Mouse (Mus musculus): ENCODE results near the gene Ccdc84. TPM values are rescaled to one million over a fixed set of nuclear protein-coding genes. Genes with fewer than 3 reads are reported as not detected.

Ccdc84 gene
- polyA plus RNA-seq, 1 experiment from 2014 or later = 24.5 TPM

- H3K36me3 ChIP-seq (ENCODE audit: insufficient read depth, low read length) = peaks cover 23% of the 10 kb centered on the region
Measured at GRCm38 (mm10) chr9:44401081-44401480, 17.3 kb downstream of the Ccdc84 start.

GRCm38 (mm10) chr9:44399795-44400114 is 18.6 kb downstream of the Ccdc84 start:
- TF ChIP-seq CTCF (IDR thresholded peaks at IDR 0.05) (no peak), EP300 (IDR thresholded peaks at IDR 0.05) (no peak)
- H3K9me3 ChIP-seq (ENCODE audit: low read length) = no peaks in the 10 kb centered on the region
- 88% methylated on average over 6 of the region's 6 CpGs for WGBS
- H3K27ac ChIP-seq (ENCODE audit: low read length) = no peak overlapping the region
- DNase-seq (ENCODE audit: low spot score) (no peak), ATAC-seq (no peak)
- no peak overlapping the region for H3K4me2 ChIP-seq (replicated peaks; ENCODE audit: low read depth, low read length)
- no peak overlapping the region for H3K4me3 ChIP-seq (ENCODE audit: low read depth, low read length)
- no peak overlapping the region for H3K9ac ChIP-seq (replicated peaks; ENCODE audit: low read depth)
- 0 out of 2 replicates have a peak, but pooled peaks cover 6% of the 10 kb centered on the region for H3K4me1 ChIP-seq (ENCODE audit: insufficient read depth, low read depth, low read length)
- H3K27me3 ChIP-seq (replicated peaks; ENCODE audit: insufficient read depth, low read length) = no peaks in the 10 kb centered on the region
- peaks cover 23% of the 10 kb centered on the region for H3K36me3 ChIP-seq (ENCODE audit: insufficient read depth, low read length)

More at GRCm38 (mm10) chr9:44401081-44401480, 17.3 kb downstream of the Ccdc84 start:
- 87% methylated on average over 4 of the region's 4 CpGs for WGBS
- Histone ChIP-seq H3K9ac (replicated peaks; ENCODE audit: low read depth) (no peak overlapping the region), H3K4me3 (ENCODE audit: low read depth, low read length) (no peak overlapping the region), H3K4me1 (ENCODE audit: insufficient read depth, low read depth, low read length) (0 out of 2 replicates have a peak, but pooled peaks cover 5% of the 10 kb centered on the region), H3K4me2 (replicated peaks; ENCODE audit: low read depth, low read length) (no peak overlapping the region), H3K27ac (ENCODE audit: low read length) (no peak overlapping the region), H3K9me3 (ENCODE audit: low read length) (no peaks in the 10 kb centered on the region), H3K27me3 (replicated peaks; ENCODE audit: insufficient read depth, low read length) (no peaks in the 10 kb centered on the region)
- no peak for ATAC-seq
- TF ChIP-seq CTCF (IDR thresholded peaks at IDR 0.05) = no peak
- no peak for TF ChIP-seq EP300 (IDR thresholded peaks at IDR 0.05)
- DNase-seq (ENCODE audit: low spot score) = no peak

- DNase-seq (ENCODE audit: low spot score) (no peak), ATAC-seq (no peak)
- WGBS = 75% methylated on average over 13 of the region's 13 CpGs
- H3K4me1 ChIP-seq (ENCODE audit: insufficient read depth, low read depth, low read length) = 0 out of 2 replicates have a peak, but pooled peaks cover 6% of the 10 kb centered on the region
- H3K9ac ChIP-seq (replicated peaks; ENCODE audit: low read depth) = no peak overlapping the region
- H3K9me3 ChIP-seq (ENCODE audit: low read length) = no peaks in the 10 kb centered on the region
- peaks cover 23% of the 10 kb centered on the region for H3K36me3 ChIP-seq (ENCODE audit: insufficient read depth, low read length)
- no peak overlapping the region for H3K27ac ChIP-seq (ENCODE audit: low read length)
- TF ChIP-seq EP300 (IDR thresholded peaks at IDR 0.05) = no peak
- no peak for TF ChIP-seq CTCF (IDR thresholded peaks at IDR 0.05)
- no peak overlapping the region for H3K4me2 ChIP-seq (replicated peaks; ENCODE audit: low read depth, low read length)
- H3K27me3 ChIP-seq (replicated peaks; ENCODE audit: insufficient read depth, low read length) = no peaks in the 10 kb centered on the region
- no peak overlapping the region for H3K4me3 ChIP-seq (ENCODE audit: low read depth, low read length)
Measured at GRCm38 (mm10) chr9:44399114-44399794, 19.1 kb downstream of the Ccdc84 start.

GRCm38 (mm10) chr9:44398551-44398950 is 19.8 kb downstream of the Ccdc84 start:
- H3K4me3 ChIP-seq (ENCODE audit: low read depth, low read length) = no peak overlapping the region
- DNase-seq (ENCODE audit: low spot score) (no peak), ATAC-seq (no peak)
- TF ChIP-seq EP300 (IDR thresholded peaks at IDR 0.05) (no peak), CTCF (IDR thresholded peaks at IDR 0.05) (no peak)
- no peaks in the 10 kb centered on the region for H3K27me3 ChIP-seq (replicated peaks; ENCODE audit: insufficient read depth, low read length)
- peaks cover 18% of the 10 kb centered on the region for H3K36me3 ChIP-seq (ENCODE audit: insufficient read depth, low read length)
- H3K9me3 ChIP-seq (ENCODE audit: low read length) = no peaks in the 10 kb centered on the region
- no peak overlapping the region for H3K9ac ChIP-seq (replicated peaks; ENCODE audit: low read depth)
- no peak overlapping the region for H3K4me2 ChIP-seq (replicated peaks; ENCODE audit: low read depth, low read length)
- 0 out of 2 replicates have a peak, but pooled peaks cover 6% of the 10 kb centered on the region for H3K4me1 ChIP-seq (ENCODE audit: insufficient read depth, low read depth, low read length)
- no peak overlapping the region for H3K27ac ChIP-seq (ENCODE audit: low read length)
- WGBS = 82% methylated on average over 9 of the region's 9 CpGs

DNA sequence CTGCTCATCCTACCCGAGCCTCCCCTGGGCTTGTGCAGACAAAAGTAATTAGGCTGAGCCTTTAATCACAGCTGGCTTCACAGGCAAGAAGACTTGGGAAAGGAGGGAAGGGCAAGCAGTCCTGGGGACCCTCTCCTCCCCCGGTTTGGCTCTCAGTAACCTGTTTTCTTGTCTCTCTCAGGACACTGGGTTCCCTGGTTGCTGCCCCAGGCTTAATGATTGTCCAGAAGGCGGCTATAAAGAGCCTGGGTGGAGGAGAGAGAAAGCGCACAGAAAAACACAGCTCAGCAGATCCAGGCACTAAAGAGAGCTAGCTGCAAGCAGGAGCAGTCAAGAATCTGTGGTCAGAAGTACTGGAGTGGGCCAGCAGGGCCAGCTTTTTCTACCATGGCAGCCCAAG is 20.3 kb downstream of the Ccdc84 start:
- Histone ChIP-seq H3K9ac (replicated peaks; ENCODE audit: low read depth) (no peak overlapping the region), H3K4me2 (replicated peaks; ENCODE audit: low read depth, low read length) (peak overlapping the region; percentile 85; the same call in 1 of the 2 replicates), H3K27ac (ENCODE audit: low read length) (no peak overlapping the region), H3K9me3 (ENCODE audit: low read length) (no peaks in the 10 kb centered on the region), H3K27me3 (replicated peaks; ENCODE audit: insufficient read depth, low read length) (no peaks in the 10 kb centered on the region), H3K4me3 (ENCODE audit: low read depth, low read length) (no peak overlapping the region), H3K4me1 (ENCODE audit: insufficient read depth, low read depth, low read length) (0 out of 2 replicates have a peak, but pooled peaks cover 6% of the 10 kb centered on the region), H3K36me3 (ENCODE audit: insufficient read depth, low read length) (peaks cover 14% of the 10 kb centered on the region)
- TF ChIP-seq CTCF (IDR thresholded peaks at IDR 0.05) (no peak), EP300 (IDR thresholded peaks at IDR 0.05) (no peak)
- DNase-seq (ENCODE audit: low spot score) (no peak), ATAC-seq (no peak)
- 31% methylated on average over 4 of the region's 4 CpGs for WGBS

DNA sequence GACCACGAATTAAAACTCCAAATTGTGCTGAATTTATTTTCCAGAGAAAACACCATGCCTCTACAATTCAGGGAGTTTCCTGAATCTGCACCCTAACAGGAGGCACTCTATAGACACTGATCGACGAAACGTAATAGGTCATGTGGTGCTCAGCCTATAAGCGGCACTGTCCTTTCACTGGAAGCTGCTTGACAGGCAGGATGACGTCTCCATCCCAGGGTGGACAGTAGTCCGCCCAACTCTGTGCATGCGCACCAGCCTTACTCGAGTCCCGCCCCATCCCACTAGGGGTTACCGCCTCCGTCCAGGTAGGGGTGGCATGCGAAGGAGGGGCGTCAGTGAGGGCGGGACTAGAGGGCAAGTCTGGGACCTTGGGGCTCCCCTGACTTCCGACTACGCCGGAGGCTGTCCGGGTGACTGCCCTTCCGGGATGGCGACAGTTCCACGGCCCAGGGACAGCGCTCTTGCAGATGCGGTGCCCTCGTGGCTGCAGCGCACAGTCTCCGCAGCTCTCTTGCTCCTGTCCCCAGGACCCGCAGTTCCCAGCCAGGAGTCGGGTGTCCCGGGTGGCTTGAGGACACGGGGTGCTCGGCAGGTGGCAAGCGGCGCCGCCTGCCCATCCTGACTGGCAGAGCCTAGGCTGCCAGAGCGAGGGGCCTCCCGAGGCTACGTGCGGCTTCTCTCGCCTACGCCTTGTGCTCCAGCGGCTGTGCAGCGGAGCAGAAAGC is 21.5 kb downstream of the Ccdc84 start, which contains the start of gene Slc37a4:
Gene Slc37a4 (plus strand): TSS at position 169 of the 728 bp plus-strand sequence.
- Histone ChIP-seq H3K9ac (replicated peaks; ENCODE audit: low read depth) (peak within 1 kb of the TSS; percentile 46), H3K27me3 (replicated peaks; ENCODE audit: insufficient read depth, low read length) (no peaks in the 10 kb centered on the region), H3K27ac (ENCODE audit: low read length) (peak within 1 kb of the TSS; percentile 80), H3K4me3 (ENCODE audit: low read depth, low read length) (peak within 1 kb of the TSS; percentile 67), H3K9me3 (ENCODE audit: low read length) (no peaks in the 10 kb centered on the region), H3K36me3 (ENCODE audit: insufficient read depth, low read length) (0 out of 2 replicates have a peak, but pooled peaks cover 5% of the 10 kb centered on the region), H3K4me2 (replicated peaks; ENCODE audit: low read depth, low read length) (peak within 1 kb of the TSS; percentile 85), H3K4me1 (ENCODE audit: insufficient read depth, low read depth, low read length) (0 out of 2 replicates have a peak, but pooled peaks cover 6% of the 10 kb centered on the region)
- TF ChIP-seq CTCF (IDR thresholded peaks at IDR 0.05) (peak; percentile 39; the same call in 1 of the 2 replicates), EP300 (IDR thresholded peaks at IDR 0.05) (0 out of 2 replicates have a peak, but pooled peaks have one; percentile 26)
- peak; percentile 98 for DNase-seq (ENCODE audit: low spot score)
- peak; percentile 99 for ATAC-seq
- WGBS = under 1% methylated on average over 43 of the region's 43 CpGs

All from lung, postnatal 0 days (tissue).